Mouse (Mus musculus): ENCODE measurements around the gene Slc22a2.
"Not testable (repeated sequence)": the region's sequence is repeated elsewhere in the genome, so short reads cannot be mapped to it uniquely, and the experiment has no call there.

The Slc22a2 gene
- long read RNA-seq, experiment 1 = 0 reads
- long read RNA-seq, experiment 2 = 0 reads

DNA sequence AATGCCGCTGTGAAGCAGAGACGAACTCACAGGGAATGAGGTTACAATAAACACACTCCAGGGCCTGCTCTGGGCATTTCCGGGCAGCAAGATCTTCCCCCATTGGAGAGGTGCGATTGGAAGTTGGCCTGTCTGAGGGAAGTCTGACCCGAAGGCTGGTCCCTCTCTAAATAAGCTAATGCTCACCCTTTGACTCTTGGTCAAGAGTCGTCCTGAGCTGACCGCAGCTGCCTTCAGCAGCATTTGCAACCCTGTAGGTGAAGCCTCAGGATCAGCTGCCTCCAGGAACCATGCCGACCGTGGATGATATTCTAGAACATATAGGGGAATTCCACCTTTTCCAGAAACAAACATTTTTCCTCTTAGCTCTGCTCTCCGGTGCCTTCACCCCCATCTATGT is at the start of gene Slc22a2:
Gene Slc22a2, plus strand, starts transcription at position 142 of the 400 bp plus-strand sequence.
- intact Hi-C loops (cut with DNase I) = no loop called here

DNA sequence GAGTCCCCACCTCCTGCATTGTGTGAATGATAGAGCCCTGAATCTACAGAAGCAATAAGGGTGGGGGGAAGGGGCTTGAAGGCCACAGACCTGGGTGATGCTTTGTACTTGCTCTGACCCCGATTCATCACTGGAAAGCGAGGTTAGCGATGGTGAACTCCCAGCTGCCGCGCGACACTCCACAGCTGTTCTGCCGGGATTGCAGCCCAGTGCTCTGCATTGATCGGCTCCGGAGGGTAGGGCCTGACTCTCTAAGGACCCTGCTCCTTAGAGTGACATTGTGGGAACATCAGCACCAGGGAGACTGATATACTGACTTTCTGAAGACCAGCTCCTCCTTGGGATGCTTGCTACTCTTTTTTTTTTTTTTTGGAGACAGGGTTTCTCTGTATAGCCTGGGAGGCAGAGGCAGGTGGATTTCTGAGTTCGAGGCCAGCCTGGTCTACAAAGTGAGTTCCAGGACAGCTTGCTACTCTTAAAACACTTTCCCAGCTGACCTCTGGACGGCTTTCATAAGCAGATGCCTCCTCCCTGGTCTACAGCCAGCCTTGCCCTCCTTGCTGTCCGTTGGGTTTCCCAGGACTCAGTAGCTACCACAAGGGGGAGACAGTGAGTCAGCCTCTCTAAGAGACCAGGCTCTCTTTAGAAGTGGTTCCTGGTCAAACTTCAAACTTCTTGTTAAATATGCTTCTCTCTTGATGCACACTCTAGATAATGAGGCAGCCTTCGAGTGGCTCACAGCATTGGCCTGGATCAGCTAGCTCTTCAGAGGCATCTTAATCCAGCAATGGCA is 49.4 kb upstream of the Slc22a2 start:
- intact Hi-C loops (cut with DNase I) = loop anchor here (1.0 to 5.0 kb wide), 3 partner anchors 117 to 278 kb away; no protein-coding TSS in a partner anchor

DNA sequence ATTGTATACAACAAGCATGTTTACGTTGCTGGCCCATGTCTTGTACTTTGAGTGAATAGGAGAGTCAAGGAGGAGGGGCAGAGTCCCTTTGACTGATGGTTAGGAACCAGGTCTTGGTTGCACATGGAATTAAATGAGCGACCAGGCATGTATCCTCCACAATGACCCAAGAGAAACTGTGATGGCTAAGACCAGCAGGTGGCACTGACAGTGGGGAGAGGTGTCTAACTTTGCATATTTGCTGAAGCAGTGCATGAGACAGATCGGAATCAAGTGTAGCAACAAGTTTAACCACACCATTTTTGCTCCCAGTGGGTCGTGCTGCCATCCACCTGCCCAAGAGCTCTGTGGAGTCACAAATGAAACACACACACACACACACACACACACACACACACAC is 21.7 kb upstream of the Slc22a2 start:
- intact Hi-C loops (cut with DNase I) = no loop called here

GRCm38 (mm10) chr17:12564481-12565000 is 19.4 kb upstream of the Slc22a2 start:
- intact Hi-C loops (cut with DNase I) = not testable (repeated sequence)

- intact Hi-C loops (cut with DNase I) = no loop called here
These were observed 18.5 kb upstream of the Slc22a2 start for GRCm38 (mm10) chr17:12565443-12565842.

DNA sequence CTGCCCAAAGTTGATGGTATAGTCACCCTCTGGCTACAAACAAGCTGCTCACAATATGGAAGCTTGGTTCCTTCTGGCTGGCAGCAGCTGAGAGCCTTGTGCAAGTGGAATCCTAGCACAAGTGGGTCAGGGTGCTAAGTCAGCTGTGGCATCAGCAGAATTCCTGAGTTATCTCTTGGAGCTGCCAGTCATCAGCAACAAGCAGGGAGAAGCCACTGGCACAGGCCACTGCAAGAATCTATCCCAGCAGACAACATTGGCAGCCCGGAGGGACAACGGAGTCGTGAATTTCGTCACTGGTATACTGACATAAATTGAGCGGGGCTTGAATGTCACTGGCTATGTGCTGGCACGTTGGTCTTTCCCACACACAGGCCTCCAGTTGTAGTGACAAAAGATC is 12.6 kb upstream of the Slc22a2 start:
- intact Hi-C loops (cut with DNase I) = no loop called here

DNA sequence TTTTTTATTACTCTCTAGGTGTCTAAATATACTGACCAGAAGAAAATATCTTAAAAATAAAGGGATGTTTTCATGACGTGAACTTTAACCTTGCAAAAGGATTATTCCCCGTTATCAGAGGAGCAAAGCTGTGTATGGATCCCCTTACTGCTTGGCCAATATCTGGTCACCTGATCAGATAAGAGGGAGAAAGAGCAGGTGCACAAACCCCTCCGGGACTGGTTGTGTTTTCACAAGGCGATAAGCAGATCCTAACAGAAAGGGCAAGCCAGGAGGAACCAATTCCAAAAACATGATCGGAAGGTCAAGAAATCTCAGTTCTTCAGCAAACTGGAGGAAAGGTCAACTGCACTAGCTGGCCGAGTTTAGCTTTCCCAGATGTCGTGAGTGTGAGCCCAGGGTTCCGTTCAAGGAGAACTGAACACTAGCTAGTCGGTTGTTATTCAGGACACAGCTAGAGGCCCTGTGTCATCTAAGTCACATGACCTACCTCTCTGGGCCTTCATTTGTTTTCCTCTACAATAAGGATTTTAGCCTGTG is 11.9 kb upstream of the Slc22a2 start:
- intact Hi-C loops (cut with DNase I) = no loop called here

GRCm38 (mm10) chr17:12575391-12575790 is 8.5 kb upstream of the Slc22a2 start:
- intact Hi-C loops (cut with DNase I) = no loop called here

DNA sequence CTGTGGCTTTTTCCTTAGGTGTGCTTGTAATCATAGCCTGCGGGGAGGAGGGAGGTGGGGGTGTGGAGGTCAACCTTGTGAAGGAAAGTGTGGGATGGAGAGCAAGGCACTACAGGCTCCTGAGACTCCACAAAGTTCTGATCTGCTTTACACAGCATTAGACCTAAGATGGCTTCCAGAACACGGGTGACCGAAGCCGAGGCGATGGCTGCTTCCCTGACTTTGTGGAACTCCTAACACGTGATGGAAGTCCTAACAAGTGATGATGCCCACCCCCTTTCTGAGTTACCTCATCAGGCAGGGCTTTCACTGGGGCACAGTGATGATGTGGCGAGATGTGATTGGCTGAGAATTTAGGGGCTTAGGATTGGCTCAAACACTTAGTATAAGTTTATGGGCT is 6.8 kb upstream of the Slc22a2 start:
- intact Hi-C loops (cut with DNase I) = no loop called here

DNA sequence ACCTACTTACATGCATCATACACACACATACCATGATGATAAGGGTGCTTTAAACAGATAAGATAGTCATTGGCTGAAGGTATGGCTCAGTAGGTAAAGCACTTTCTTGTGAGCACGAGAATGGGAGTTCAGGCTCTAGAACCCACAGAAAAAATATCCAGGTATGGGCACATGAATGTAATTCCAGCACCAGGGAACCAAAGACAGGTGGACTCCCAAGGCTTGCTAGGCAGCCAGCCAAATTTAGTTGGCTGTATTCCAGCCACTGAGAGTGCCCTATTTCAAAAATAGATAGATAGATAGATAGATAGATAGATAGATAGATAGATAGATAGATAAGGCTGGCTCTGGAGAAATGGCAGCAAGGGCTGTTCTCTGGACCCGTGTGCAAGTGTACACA is 1.4 kb downstream of the Slc22a2 start:
- intact Hi-C loops (cut with DNase I) = no loop called here

DNA sequence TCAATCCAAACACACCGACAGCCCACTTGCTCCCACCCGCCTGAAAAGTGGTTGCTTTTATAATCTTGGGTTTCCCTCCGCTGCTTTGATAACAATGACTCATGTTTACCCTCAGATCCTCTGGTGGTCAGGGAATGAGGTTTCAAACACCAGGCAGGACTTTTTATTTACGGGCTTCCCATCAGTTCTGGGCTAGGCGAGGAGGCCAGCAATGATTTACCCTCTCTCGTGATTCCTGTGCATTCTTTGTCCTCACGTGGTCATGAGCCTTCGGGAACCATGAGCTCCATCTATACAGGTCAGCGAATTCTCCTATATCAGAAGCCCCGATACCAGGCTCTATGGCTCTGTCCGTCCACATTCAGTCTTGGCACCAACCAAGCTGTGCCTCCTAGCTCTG is 3.0 kb downstream of the Slc22a2 start:
- intact Hi-C loops (cut with DNase I) = no loop called here

DNA sequence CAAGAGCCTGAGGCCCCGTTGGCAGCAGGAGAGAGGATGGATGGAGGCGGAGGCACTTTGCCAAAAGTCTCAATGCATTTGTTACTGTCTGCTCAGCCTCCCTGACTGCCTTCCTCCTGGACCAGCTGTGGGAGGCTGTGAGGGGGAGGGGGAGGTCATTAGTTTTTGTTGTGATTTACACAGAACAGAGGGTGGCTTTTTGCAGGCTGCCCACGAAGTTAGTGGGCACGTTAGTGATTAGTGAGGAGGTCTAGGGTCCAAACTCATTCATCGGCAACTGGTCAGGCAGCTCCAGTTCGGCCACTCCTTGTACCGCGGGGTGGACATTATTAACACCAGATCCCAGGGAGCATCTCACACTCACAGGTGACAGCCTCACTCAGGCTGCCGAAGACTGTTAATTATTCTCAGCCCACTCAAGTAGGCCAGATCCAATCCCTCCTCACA is 4.9 kb downstream of the Slc22a2 start:
- intact Hi-C loops (cut with DNase I) = no loop called here

DNA sequence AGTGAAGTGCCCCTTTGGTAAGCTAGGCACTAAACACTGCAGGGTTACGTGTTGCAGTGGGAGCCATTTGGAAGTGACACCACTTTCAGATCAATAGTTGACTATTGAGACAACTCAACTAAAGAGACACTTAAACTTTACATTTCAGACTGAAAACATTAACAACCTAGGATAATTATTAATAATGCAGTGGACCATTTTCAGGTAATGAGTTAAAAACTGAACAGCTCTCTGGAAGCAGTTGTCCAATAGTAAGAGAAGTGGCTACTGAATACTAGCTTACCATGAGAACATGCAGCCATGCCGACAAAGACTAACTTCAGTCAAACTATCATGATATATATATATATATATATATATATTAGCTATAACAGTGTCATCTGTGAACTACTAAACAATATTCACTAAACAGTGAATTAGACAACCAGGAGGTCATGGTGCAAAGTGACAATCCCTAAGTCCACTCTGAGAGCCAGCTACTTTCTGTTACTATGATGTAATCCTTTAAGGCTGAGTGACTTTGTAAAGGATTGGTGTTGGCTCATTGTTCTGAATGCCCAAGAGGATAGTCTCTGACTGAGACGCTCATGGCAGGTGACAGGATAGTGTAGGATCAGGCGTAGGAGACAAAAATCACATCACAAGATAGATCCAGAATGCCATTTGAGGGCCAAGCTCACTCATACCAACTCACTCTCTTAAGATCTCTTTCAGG is 7.1 kb downstream of the Slc22a2 start:
- intact Hi-C loops (cut with DNase I) = no loop called here

GRCm38 (mm10) chr17:12595846-12596515 is 12.0 kb downstream of the Slc22a2 start:
- intact Hi-C loops (cut with DNase I) = no loop called here

DNA sequence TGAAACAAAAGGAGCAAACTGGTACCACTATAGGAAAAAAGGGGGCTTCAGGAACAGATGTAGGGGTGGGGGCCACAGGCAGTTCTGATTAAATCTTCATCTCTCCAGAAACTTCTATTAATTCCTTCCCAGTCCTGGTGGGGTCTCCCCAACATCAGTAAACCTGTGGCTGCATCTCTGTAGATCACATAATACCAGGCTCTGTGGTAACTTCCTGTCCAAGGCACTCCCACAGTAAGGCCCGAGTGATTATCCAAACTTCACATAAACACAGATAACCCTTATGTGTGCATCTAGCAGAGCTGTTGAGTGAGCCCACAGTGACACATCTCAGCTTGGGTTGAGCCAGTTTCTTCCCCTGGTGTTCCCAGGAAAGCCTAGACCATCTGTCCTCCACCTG is 22.7 kb downstream of the Slc22a2 start:
- intact Hi-C loops (cut with DNase I) = no loop called here

DNA sequence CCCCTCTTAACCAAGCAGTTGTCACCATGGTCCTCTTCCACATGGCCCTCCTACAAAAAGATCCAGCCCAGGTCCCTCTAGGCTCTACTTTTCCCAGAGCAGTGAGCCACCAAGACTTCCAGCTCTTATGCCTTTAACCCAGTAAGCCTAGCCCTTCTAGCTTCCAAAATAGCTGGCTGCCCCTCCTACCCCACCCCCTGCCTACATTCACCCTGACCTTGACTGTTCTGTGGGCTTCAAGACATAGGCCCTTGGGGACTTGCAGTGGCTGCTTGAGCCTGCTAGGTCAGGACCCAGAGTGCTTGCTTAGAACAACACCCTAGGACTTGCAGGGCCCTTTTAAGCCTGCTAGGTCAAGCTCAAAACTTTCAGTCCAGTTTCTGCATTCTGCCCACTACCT is 23.3 kb downstream of the Slc22a2 start:
- intact Hi-C loops (cut with DNase I) = no loop called here

- intact Hi-C loops (cut with DNase I) = no loop called here
These were observed 30.8 kb downstream of the Slc22a2 start for GRCm38 (mm10) chr17:12614511-12615385.

DNA sequence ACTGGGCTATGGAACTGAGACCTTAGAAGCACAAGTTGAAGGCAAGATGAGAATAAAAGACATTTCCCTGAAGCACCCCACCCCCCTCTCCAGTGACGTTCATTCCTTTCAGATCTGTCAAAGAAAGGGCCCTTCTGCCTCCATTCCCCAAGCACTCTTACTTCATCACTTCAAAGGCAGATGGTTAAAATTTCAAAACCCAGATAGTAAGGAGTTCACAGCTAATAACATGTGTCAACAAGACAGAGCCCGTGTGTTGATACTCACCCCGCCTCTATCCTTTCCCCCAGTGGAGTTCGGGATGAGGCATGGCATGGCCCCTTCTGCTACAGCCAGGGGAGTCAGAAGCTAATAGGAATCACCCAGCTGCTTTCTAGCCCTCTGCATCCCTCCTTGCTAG is 31.5 kb downstream of the Slc22a2 start:
- intact Hi-C loops (cut with DNase I) = no loop called here

- intact Hi-C loops (cut with DNase I) = no loop called here
These were observed 35.7 kb downstream of the Slc22a2 start for GRCm38 (mm10) chr17:12619641-12620040.

GRCm38 (mm10) chr17:12627983-12628382 is 44.1 kb downstream of the Slc22a2 start:
- intact Hi-C loops (cut with DNase I) = no loop called here

Data from adrenal gland (tissue).